Mouse (Mus musculus): Measurements from ENCODE around the gene Tmem158. TPM values are rescaled to one million over a fixed set of nuclear protein-coding genes. Genes with fewer than 3 reads are reported as not detected.
A peak's percentile ranks its signal among the peaks of the same experiment; 100 is the strongest.

Gene Tmem158
- polyA plus RNA-seq, 2 experiments: 1.8 to 3.3 TPM

- Histone ChIP-seq H3K36me3 (replicated peaks; ENCODE audit: control insufficient read depth, insufficient read depth, low read depth) (no peaks in the 10 kb centered on the region), H3K4me3 (ENCODE audit: insufficient read depth in 1 of 2, low read depth in 2 of 2, low read length in 2 of 2) (no peak overlapping the region), H3K27ac (no peak overlapping the region), H3K9me3 (ENCODE audit: control insufficient read depth, low read length) (no peaks in the 10 kb centered on the region), H3K27me3 (ENCODE audit: control insufficient read depth, insufficient read depth, low read length) (no peaks in the 10 kb centered on the region), H3K4me1 (replicated peaks; ENCODE audit: control insufficient read depth in 2 of 2, insufficient read depth in 2 of 2, low read length in 1 of 2) (peaks cover 22 to 50% of the 10 kb centered on the region in 2 experiments), H3K4me2 (ENCODE audit: low read depth) (no peak overlapping the region), H3K9ac (replicated peaks) (no peak overlapping the region)
- 8% methylated on average over 2 of the region's 2 CpGs for WGBS (ENCODE audit: insufficient replicate concordance)
- TF ChIP-seq EP300 (IDR thresholded peaks at IDR 0.05; ENCODE audit: low read depth) (no peak), CTCF (IDR thresholded peaks at IDR 0.05; ENCODE audit: low read depth) (no peak)
- DNase-seq (ENCODE audit: low read depth in 3 of 3, low spot score in 3 of 3): peak; percentile 9 to 16 (median 10)
- peak; percentile 26; the same call in 1 of the 2 replicates for ATAC-seq (ENCODE audit: insufficient read depth)
Measured at GRCm38 (mm10) chr9:123224863-123225431, 35.6 kb downstream of the Tmem158 start.

GRCm38 (mm10) chr9:123219826-123220225 lies 40.7 kb downstream of the Tmem158 start:
- TF ChIP-seq CTCF (IDR thresholded peaks at IDR 0.05; ENCODE audit: low read depth) (no peak), EP300 (IDR thresholded peaks at IDR 0.05; ENCODE audit: low read depth) (no peak)
- no peak overlapping the region for H3K27ac ChIP-seq
- H3K36me3 ChIP-seq (replicated peaks; ENCODE audit: control insufficient read depth, insufficient read depth, low read depth): no peaks in the 10 kb centered on the region
- H3K9ac ChIP-seq (replicated peaks): no peak overlapping the region
- 23% methylated on average over 5 of the region's 5 CpGs for WGBS (ENCODE audit: insufficient replicate concordance)
- no peaks in the 10 kb centered on the region for H3K9me3 ChIP-seq (ENCODE audit: control insufficient read depth, low read length)
- H3K4me1 ChIP-seq (replicated peaks; ENCODE audit: control insufficient read depth in 2 of 2, insufficient read depth in 2 of 2, low read length in 1 of 2): peaks cover 3 to 11% of the 10 kb centered on the region in 2 experiments; a peak in 2 of 4 replicates
- H3K27me3 ChIP-seq (ENCODE audit: control insufficient read depth, insufficient read depth, low read length): no peaks in the 10 kb centered on the region; the same call in 1 of the 2 replicates
- DNase-seq (ENCODE audit: low read depth in 3 of 3, low spot score in 3 of 3) (no peak), ATAC-seq (ENCODE audit: insufficient read depth) (no peak)
- no peak overlapping the region for H3K4me2 ChIP-seq (ENCODE audit: low read depth)
- H3K4me3 ChIP-seq (ENCODE audit: insufficient read depth in 1 of 2, low read depth in 2 of 2, low read length in 2 of 2): no peak overlapping the region

- Histone ChIP-seq H3K27ac (no peak within 1 kb of the TSS), H3K27me3 (ENCODE audit: control insufficient read depth, insufficient read depth, low read length) (no peaks in the 10 kb centered on the region; the same call in 1 of the 2 replicates), H3K4me2 (ENCODE audit: low read depth) (peak within 1 kb of the TSS; percentile 45), H3K4me1 (replicated peaks; ENCODE audit: control insufficient read depth in 2 of 2, insufficient read depth in 2 of 2, low read length in 1 of 2) (no peaks in the 10 kb centered on the region; a peak in 1 of 4 replicates), H3K36me3 (replicated peaks; ENCODE audit: control insufficient read depth, insufficient read depth, low read depth) (no peaks in the 10 kb centered on the region), H3K4me3 (ENCODE audit: insufficient read depth in 1 of 2, low read depth in 2 of 2, low read length in 2 of 2) (peak within 1 kb of the TSS in 1 of 2 experiments; percentile 16; a peak in 1 of 4 replicates), H3K9me3 (ENCODE audit: control insufficient read depth, low read length) (no peaks in the 10 kb centered on the region), H3K9ac (replicated peaks) (no peak within 1 kb of the TSS)
- no peak for TF ChIP-seq CTCF (IDR thresholded peaks at IDR 0.05; ENCODE audit: low read depth)
- TF ChIP-seq EP300 (IDR thresholded peaks at IDR 0.05; ENCODE audit: low read depth): no peak
- ATAC-seq (ENCODE audit: insufficient read depth) (0 out of 2 replicates have a peak, but pooled peaks have one; percentile 13), DNase-seq (ENCODE audit: low read depth in 3 of 3, low spot score in 3 of 3) (no peak)
- 18% methylated on average over 44 of the region's 45 CpGs for WGBS (ENCODE audit: insufficient replicate concordance)
Measured at GRCm38 (mm10) chr9:123215621-123216440, 44.7 kb downstream of the Tmem158 start, which contains the start of gene Cdcp1. Cdcp1 (minus strand) TSS chr9:123216038.

- H3K4me3 ChIP-seq (ENCODE audit: insufficient read depth in 1 of 2, low read depth in 2 of 2, low read length in 2 of 2): no peak overlapping the region
- ATAC-seq (ENCODE audit: insufficient read depth) (no peak), DNase-seq (ENCODE audit: low read depth in 3 of 3, low spot score in 3 of 3) (no peak)
- no peak overlapping the region for H3K4me2 ChIP-seq (ENCODE audit: low read depth)
- no peaks in the 10 kb centered on the region for H3K4me1 ChIP-seq (replicated peaks; ENCODE audit: control insufficient read depth in 2 of 2, insufficient read depth in 2 of 2, low read length in 1 of 2)
- H3K27me3 ChIP-seq (ENCODE audit: control insufficient read depth, insufficient read depth, low read length): no peaks in the 10 kb centered on the region; the same call in 1 of the 2 replicates
- WGBS (ENCODE audit: insufficient replicate concordance): 52% methylated on average over 9 of the region's 9 CpGs
- no peak overlapping the region for H3K9ac ChIP-seq (replicated peaks)
- H3K9me3 ChIP-seq (ENCODE audit: control insufficient read depth, low read length): no peaks in the 10 kb centered on the region
- no peak overlapping the region for H3K27ac ChIP-seq
- no peaks in the 10 kb centered on the region for H3K36me3 ChIP-seq (replicated peaks; ENCODE audit: control insufficient read depth, insufficient read depth, low read depth)
- TF ChIP-seq EP300 (IDR thresholded peaks at IDR 0.05; ENCODE audit: low read depth) (no peak), CTCF (IDR thresholded peaks at IDR 0.05; ENCODE audit: low read depth) (no peak)
Measured at GRCm38 (mm10) chr9:123213371-123213770, 47.2 kb downstream of the Tmem158 start.

Other genes starting within 250 kb of the Tmem158 start
- 3.2 and 3.9 TPM in 2 replicates for gene Tmem42, start 239.4 kb downstream of the Tmem158 start, polyA plus RNA-seq (2012; rRNA removed)
- 6.1 and 6.6 TPM in 2 replicates for gene Tmem42, start 239.4 kb downstream of the Tmem158 start, polyA plus RNA-seq (2014; fragmentation: Nextera tagmentation; extraction: Ambion mirVana)
- 0.02 TPM in 1 of 2 replicates, not detected in the other for gene Tgm4, start 226.0 kb downstream of the Tmem158 start, polyA plus RNA-seq (2012; rRNA removed)
- 0.18 TPM in 1 of 2 replicates, not detected in the other for gene Tgm4, start 226.0 kb downstream of the Tmem158 start, polyA plus RNA-seq (2014; fragmentation: Nextera tagmentation; extraction: Ambion mirVana)
- 11.2 and 18.3 TPM in 2 replicates for gene Zdhhc3, start 147.6 kb downstream of the Tmem158 start, polyA plus RNA-seq (2012; rRNA removed)
- 21.9 and 24.2 TPM in 2 replicates for gene Zdhhc3, start 147.6 kb downstream of the Tmem158 start, polyA plus RNA-seq (2014; fragmentation: Nextera tagmentation; extraction: Ambion mirVana)
- gene Exosc7, start 147.5 kb downstream of the Tmem158 start, polyA plus RNA-seq (2012; rRNA removed): 47.9 and 77.4 TPM in 2 replicates
- 84.1 and 85.7 TPM in 2 replicates for gene Exosc7, start 147.5 kb downstream of the Tmem158 start, polyA plus RNA-seq (2014; fragmentation: Nextera tagmentation; extraction: Ambion mirVana)
- 0.22 TPM in 1 of 2 replicates, not detected in the other for gene Clec3b, start 109.8 kb downstream of the Tmem158 start, polyA plus RNA-seq (2012; rRNA removed)
- not detected in 2 replicates for gene Clec3b, start 109.8 kb downstream of the Tmem158 start, polyA plus RNA-seq (2014; fragmentation: Nextera tagmentation; extraction: Ambion mirVana)
- 0.27 and 0.38 TPM in 2 replicates for gene Cdcp1, start 44.7 kb downstream of the Tmem158 start, polyA plus RNA-seq (2012; rRNA removed)
- gene Cdcp1, start 44.7 kb downstream of the Tmem158 start, polyA plus RNA-seq (2014; fragmentation: Nextera tagmentation; extraction: Ambion mirVana): 0.15 and 0.35 TPM in 2 replicates
- gene Lars2, start 106.2 kb upstream of the Tmem158 start, polyA plus RNA-seq (2012; rRNA removed): 105 and 230 TPM in 2 replicates
- 972 and 1,005 TPM in 2 replicates for gene Lars2, start 106.2 kb upstream of the Tmem158 start, polyA plus RNA-seq (2014; fragmentation: Nextera tagmentation; extraction: Ambion mirVana)
- gene Limd1, start 217.9 kb upstream of the Tmem158 start, polyA plus RNA-seq (2012; rRNA removed): 10.7 and 12.7 TPM in 2 replicates
- 23.2 and 24.2 TPM in 2 replicates for gene Limd1, start 217.9 kb upstream of the Tmem158 start, polyA plus RNA-seq (2014; fragmentation: Nextera tagmentation; extraction: Ambion mirVana)

Measured in liver, embryonic 14.5 days (tissue).